Mouse (Mus musculus) C2C12 (cell line): ENCODE results near the gene Robo3.

ENCODE experiments used
- CTCF ChIP-seq: IDR thresholded peaks from one replicate; pipeline ENCODE4 v1.5.1; 2011; ENCODE audit not compliant: control insufficient read depth, insufficient read depth, insufficient read length
- USF1 ChIP-seq: IDR thresholded peaks from one replicate; pipeline ENCODE4 v1.6.1; 2011; ENCODE audit warnings: low read depth, mild to moderate bottlenecking, control low read depth, moderate library complexity

GRCm38 (mm10) chr9:37418791-37419190 is 14.3 kb downstream of the Robo3 start:
- no peak for TF ChIP-seq CTCF
- TF ChIP-seq USF1 = no peak
